Mouse (Mus musculus) adrenal gland, adult 18-20 months (tissue): Measurements from ENCODE around the gene Nhs. TPM values are rescaled to one million over a fixed set of nuclear protein-coding genes. Genes with fewer than 3 reads are reported as not detected.

Source experiments
- DNase-seq, 2 experiments: peaks; one replicate each; pipeline ENCODE4 v3.0.0; 2021 to 2022; ENCODE audit warnings: low spot score in 2 of 2
- long read RNA-seq, 2 experiments: library from polyadenylated mRNA; stranded (forward); transcript quantifications; one replicate each; pipeline ENCODE4 v2.0.0; 2021
- total RNA-seq, 2 experiments: library from RNA; stranded (reverse); gene quantifications; 1 replicate in 1 of 2; 2 replicates in 1 of 2; pipeline ENCODE4 v1.2.3; 2021

Nhs gene
- total RNA-seq, result under 1 TPM; 0.80 to 0.89 TPM
- long read RNA-seq, experiment 1, result 0 reads
- long read RNA-seq, experiment 2, result 0 reads

GRCm38 (mm10) chrX:162159637-162160611 lies at the start of gene Nhs:
Gene Nhs (minus strand): TSS chrX:162159730.
- DNase-seq, result peak; percentile 59 to 63

GRCm38 (mm10) chrX:162206350-162206884 lies 46.9 kb upstream of the Nhs start:
- DNase-seq, result no peak

- peak; percentile 22 to 25 for DNase-seq
Measured at GRCm38 (mm10) chrX:162158743-162159636, 540 bp downstream of the Nhs start.

- peak in 1 of 2 experiments; percentile 16 for DNase-seq
Measured at GRCm38 (mm10) chrX:162158142-162158541, 1.4 kb downstream of the Nhs start.

- DNase-seq, result no peak
Measured at GRCm38 (mm10) chrX:162137807-162138206, 21.7 kb downstream of the Nhs start.

- DNase-seq, result no peak
Measured at GRCm38 (mm10) chrX:162113257-162113656, 46.3 kb downstream of the Nhs start.

GRCm38 (mm10) chrX:162102802-162103434 lies 56.6 kb downstream of the Nhs start:
- DNase-seq, result no peak

GRCm38 (mm10) chrX:162098364-162098763 lies 61.2 kb downstream of the Nhs start:
- no peak for DNase-seq

- DNase-seq, result peak in 1 of 2 experiments; percentile 6
Measured at GRCm38 (mm10) chrX:162087291-162087690, 72.2 kb downstream of the Nhs start.

GRCm38 (mm10) chrX:162085897-162086200 lies 73.7 kb downstream of the Nhs start:
- no peak for DNase-seq

GRCm38 (mm10) chrX:162085062-162085896 lies 74.3 kb downstream of the Nhs start:
- DNase-seq, result no peak

GRCm38 (mm10) chrX:162063164-162063563 lies 96.4 kb downstream of the Nhs start:
- no peak for DNase-seq

GRCm38 (mm10) chrX:162055635-162056034 lies 103.9 kb downstream of the Nhs start:
- no peak for DNase-seq

- DNase-seq, result no peak
Measured at GRCm38 (mm10) chrX:162053566-162053965, 106.0 kb downstream of the Nhs start.

GRCm38 (mm10) chrX:162052534-162052933 lies 107.0 kb downstream of the Nhs start:
- DNase-seq, result no peak

- DNase-seq, result no peak
Measured at GRCm38 (mm10) chrX:162049616-162050015, 109.9 kb downstream of the Nhs start.

GRCm38 (mm10) chrX:162045527-162045926 lies 114.0 kb downstream of the Nhs start:
- DNase-seq, result no peak

GRCm38 (mm10) chrX:162044109-162044508 lies 115.4 kb downstream of the Nhs start:
- no peak for DNase-seq

- DNase-seq, result peak; percentile 25 to 29
Measured at GRCm38 (mm10) chrX:162025210-162025953, 134.1 kb downstream of the Nhs start.
